Mouse (Mus musculus) olfactory bulb, adult 2 months (tissue): ENCODE results near the gene Pgr.

Experiments
- CTCF ChIP-seq: fragments of 200-500 bp; IDR thresholded peaks from 2 replicates; pipeline ENCODE4 v1.5.1; 2012; ENCODE audit warnings: low read depth, mild to moderate bottlenecking, low read length, moderate library complexity; ENCODE audit not compliant: insufficient read depth
- POLR2A ChIP-seq: fragments of 200-500 bp; IDR thresholded peaks from 2 replicates; pipeline ENCODE4 v1.6.1; 2012; ENCODE audit warnings: mild to moderate bottlenecking, low read depth, low read length, moderate library complexity; ENCODE audit not compliant: insufficient read depth

DNA sequence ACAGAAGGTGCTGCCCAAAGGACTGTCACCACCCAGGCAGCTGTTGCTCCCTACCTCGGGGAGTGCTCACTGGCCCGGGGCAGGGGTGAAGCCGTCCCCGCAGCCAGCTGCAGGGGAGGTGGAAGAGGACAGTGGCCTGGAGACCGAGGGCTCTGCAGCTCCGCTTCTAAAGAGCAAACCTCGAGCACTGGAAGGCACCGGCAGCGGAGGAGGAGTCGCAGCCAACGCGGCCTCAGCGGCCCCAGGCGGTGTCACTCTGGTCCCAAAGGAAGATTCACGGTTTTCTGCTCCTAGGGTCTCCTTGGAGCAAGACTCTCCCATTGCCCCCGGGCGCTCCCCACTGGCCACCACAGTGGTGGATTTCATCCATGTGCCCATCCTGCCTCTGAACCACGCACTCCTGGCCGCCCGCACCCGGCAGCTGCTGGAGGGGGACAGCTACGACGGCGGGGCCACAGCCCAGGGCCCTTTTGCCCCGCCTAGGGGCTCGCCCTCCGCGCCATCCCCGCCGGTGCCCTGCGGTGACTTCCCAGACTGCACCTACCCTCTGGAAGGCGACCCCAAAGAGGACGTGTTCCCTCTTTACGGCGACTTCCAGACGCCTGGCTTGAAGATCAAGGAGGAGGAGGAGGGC, 1.5 kb downstream of the Pgr start:
- TF ChIP-seq CTCF, result no peak
- no peak for TF ChIP-seq POLR2A
